Mouse (Mus musculus): ENCODE measurements around the gene 1700010B08Rik. TPM values are rescaled to one million over a fixed set of nuclear protein-coding genes. Genes with fewer than 3 reads are reported as not detected.

Gene 1700010B08Rik
- polyA plus RNA-seq, 1 experiment from 2014 or later: not detected

GRCm38 (mm10) chr2:173755433-173756144, 36.4 kb downstream of the 1700010B08Rik start:
- ATAC-seq (ENCODE audit: low FRiP score) (peak; percentile 24; the same call in 1 of the 2 replicates), DNase-seq (ENCODE audit: low spot score) (no peak)
- 21% methylated on average over 8 of the region's 8 CpGs for WGBS
- Histone ChIP-seq H3K36me3 (replicated peaks; ENCODE audit: control insufficient read depth, insufficient read depth) (no peaks in the 10 kb centered on the region), H3K4me1 (replicated peaks; ENCODE audit: control insufficient read depth, insufficient read depth, low read length) (peaks cover 22% of the 10 kb centered on the region), H3K27me3 (ENCODE audit: control insufficient read depth, insufficient read depth, low read length) (no peaks in the 10 kb centered on the region), H3K27ac (peak overlapping the region; percentile 38; the same call in 1 of the 2 replicates), H3K9ac (no peak overlapping the region), H3K4me3 (replicated peaks; ENCODE audit: low read length) (no peak overlapping the region), H3K4me2 (replicated peaks) (no peak overlapping the region), H3K9me3 (ENCODE audit: control insufficient read depth, low read length) (no peaks in the 10 kb centered on the region)

- WGBS: 85% methylated on average over 8 of the region's 8 CpGs
- no peak for DNase-seq (ENCODE audit: low spot score)
- Histone ChIP-seq H3K27ac (peak overlapping the region; percentile 32; the same call in 1 of the 2 replicates), H3K4me3 (replicated peaks; ENCODE audit: low read length) (no peak overlapping the region), H3K27me3 (ENCODE audit: control insufficient read depth, insufficient read depth, low read length) (no peaks in the 10 kb centered on the region), H3K36me3 (replicated peaks; ENCODE audit: control insufficient read depth, insufficient read depth) (no peaks in the 10 kb centered on the region), H3K9ac (no peak overlapping the region), H3K9me3 (ENCODE audit: control insufficient read depth, low read length) (no peaks in the 10 kb centered on the region), H3K4me2 (replicated peaks) (no peak overlapping the region), H3K4me1 (replicated peaks; ENCODE audit: control insufficient read depth, insufficient read depth, low read length) (peaks cover 22% of the 10 kb centered on the region)
- ATAC-seq (ENCODE audit: low FRiP score): no peak
Measured at GRCm38 (mm10) chr2:173757624-173758155, 38.5 kb downstream of the 1700010B08Rik start.

DNA sequence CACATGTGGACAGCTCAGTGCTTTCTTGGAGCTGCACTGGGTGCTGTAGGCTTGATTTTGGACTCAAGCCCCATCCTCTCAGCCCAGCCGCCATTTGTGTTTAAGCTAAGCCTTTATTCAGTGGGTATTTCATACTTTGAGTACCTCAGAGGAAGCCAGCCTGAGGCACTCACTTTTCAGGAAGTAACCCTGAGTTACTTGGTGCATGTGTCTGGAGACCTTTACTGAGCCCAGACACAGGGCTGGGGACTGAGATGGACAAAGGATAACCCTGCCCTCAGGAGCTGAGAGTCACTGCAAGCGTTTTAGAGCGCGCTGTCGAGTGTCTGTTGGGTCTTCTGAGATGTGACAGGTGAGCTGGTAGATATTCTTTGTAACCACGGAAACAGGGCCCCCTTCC, 41.4 kb downstream of the 1700010B08Rik start:
- Histone ChIP-seq H3K36me3 (replicated peaks; ENCODE audit: control insufficient read depth, insufficient read depth) (no peaks in the 10 kb centered on the region), H3K4me2 (replicated peaks) (no peak overlapping the region), H3K9me3 (ENCODE audit: control insufficient read depth, low read length) (no peaks in the 10 kb centered on the region), H3K4me1 (replicated peaks; ENCODE audit: control insufficient read depth, insufficient read depth, low read length) (peaks cover 31% of the 10 kb centered on the region), H3K4me3 (replicated peaks; ENCODE audit: low read length) (no peak overlapping the region), H3K9ac (no peak overlapping the region), H3K27ac (no peak overlapping the region), H3K27me3 (ENCODE audit: control insufficient read depth, insufficient read depth, low read length) (no peaks in the 10 kb centered on the region)
- ATAC-seq (ENCODE audit: low FRiP score) (no peak), DNase-seq (ENCODE audit: low spot score) (no peak)
- 77% methylated on average over 6 of the region's 6 CpGs for WGBS

GRCm38 (mm10) chr2:173764629-173765028, 45.4 kb downstream of the 1700010B08Rik start:
- Histone ChIP-seq H3K27me3 (ENCODE audit: control insufficient read depth, insufficient read depth, low read length) (no peaks in the 10 kb centered on the region), H3K36me3 (replicated peaks; ENCODE audit: control insufficient read depth, insufficient read depth) (no peaks in the 10 kb centered on the region), H3K9ac (no peak overlapping the region), H3K27ac (peak overlapping the region; percentile 33), H3K4me1 (replicated peaks; ENCODE audit: control insufficient read depth, insufficient read depth, low read length) (peaks cover 45% of the 10 kb centered on the region), H3K9me3 (ENCODE audit: control insufficient read depth, low read length) (no peaks in the 10 kb centered on the region), H3K4me3 (replicated peaks; ENCODE audit: low read length) (no peak overlapping the region), H3K4me2 (replicated peaks) (no peak overlapping the region)
- ATAC-seq (ENCODE audit: low FRiP score) (peak; percentile 47; the same call in 1 of the 2 replicates), DNase-seq (ENCODE audit: low spot score) (no peak)
- 30% methylated on average over 3 of the region's 3 CpGs for WGBS

- Histone ChIP-seq H3K9me3 (ENCODE audit: control insufficient read depth, low read length) (no peaks in the 10 kb centered on the region), H3K9ac (no peak overlapping the region), H3K27me3 (ENCODE audit: control insufficient read depth, insufficient read depth, low read length) (no peaks in the 10 kb centered on the region), H3K27ac (peak overlapping the region; percentile 49; the same call in 1 of the 2 replicates), H3K4me2 (replicated peaks) (no peak overlapping the region), H3K4me1 (replicated peaks; ENCODE audit: control insufficient read depth, insufficient read depth, low read length) (peaks cover 47% of the 10 kb centered on the region), H3K4me3 (replicated peaks; ENCODE audit: low read length) (no peak overlapping the region), H3K36me3 (replicated peaks; ENCODE audit: control insufficient read depth, insufficient read depth) (no peaks in the 10 kb centered on the region)
- 62% methylated on average over 8 of the region's 8 CpGs for WGBS
- no peak for ATAC-seq (ENCODE audit: low FRiP score)
- DNase-seq (ENCODE audit: low spot score): no peak
Measured at GRCm38 (mm10) chr2:173767959-173768595, 48.9 kb downstream of the 1700010B08Rik start.

- Histone ChIP-seq H3K4me1 (replicated peaks; ENCODE audit: control insufficient read depth, insufficient read depth, low read length) (peaks cover 51% of the 10 kb centered on the region), H3K9me3 (ENCODE audit: control insufficient read depth, low read length) (no peaks in the 10 kb centered on the region), H3K36me3 (replicated peaks; ENCODE audit: control insufficient read depth, insufficient read depth) (no peaks in the 10 kb centered on the region), H3K9ac (no peak overlapping the region), H3K4me2 (replicated peaks) (no peak overlapping the region), H3K27ac (peak overlapping the region; percentile 33; the same call in 1 of the 2 replicates), H3K4me3 (replicated peaks; ENCODE audit: low read length) (no peak overlapping the region), H3K27me3 (ENCODE audit: control insufficient read depth, insufficient read depth, low read length) (no peaks in the 10 kb centered on the region)
- DNase-seq (ENCODE audit: low spot score): no peak
- WGBS: 48% methylated on average over 10 of the region's 10 CpGs
- no peak for ATAC-seq (ENCODE audit: low FRiP score)
Measured at GRCm38 (mm10) chr2:173769183-173769582, 50.0 kb downstream of the 1700010B08Rik start.

DNA sequence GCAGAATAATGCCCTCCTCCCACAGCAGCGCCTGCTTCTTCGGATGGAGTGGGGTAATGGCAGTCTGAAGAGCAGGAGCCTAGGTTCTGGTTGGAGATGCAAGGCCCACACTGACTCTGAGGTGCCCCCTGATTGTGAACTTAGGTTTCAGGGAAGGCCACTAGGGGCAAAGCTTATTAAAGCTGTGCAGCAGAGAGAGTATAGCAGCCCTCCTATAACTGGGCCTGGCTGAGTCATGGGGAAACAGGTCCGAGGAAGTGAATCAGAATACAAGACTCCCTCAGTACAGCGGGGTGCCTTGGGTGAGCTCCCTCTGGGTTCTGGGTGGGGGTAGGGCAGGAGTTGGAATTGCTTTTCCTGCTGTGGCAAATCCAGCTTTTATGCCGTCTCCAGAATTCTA, 51.4 kb downstream of the 1700010B08Rik start:
- H3K4me1 ChIP-seq (replicated peaks; ENCODE audit: control insufficient read depth, insufficient read depth, low read length): peaks cover 51% of the 10 kb centered on the region
- H3K9me3 ChIP-seq (ENCODE audit: control insufficient read depth, low read length): no peaks in the 10 kb centered on the region
- H3K27ac ChIP-seq: no peak overlapping the region

More for the DNA sequence above, 51.4 kb downstream of the 1700010B08Rik start:
- Histone ChIP-seq H3K4me3 (replicated peaks; ENCODE audit: low read length) (no peak overlapping the region), H3K9ac (no peak overlapping the region), H3K36me3 (replicated peaks; ENCODE audit: control insufficient read depth, insufficient read depth) (no peaks in the 10 kb centered on the region), H3K4me2 (replicated peaks) (no peak overlapping the region), H3K27me3 (ENCODE audit: control insufficient read depth, insufficient read depth, low read length) (no peaks in the 10 kb centered on the region)
- no peak for DNase-seq (ENCODE audit: low spot score)
- 59% methylated on average over 5 of the region's 5 CpGs for WGBS
- ATAC-seq (ENCODE audit: low FRiP score): no peak

Small RNAs within 50 kb of the gene (microRNA-seq; reads per million reads assigned to microRNA genes)
- not detected for gene Mir6340

Other genes starting within 250 kb of the 1700010B08Rik start
- not detected in 2 replicates for gene 1700021F07Rik, start 196.8 kb upstream of the 1700010B08Rik start, polyA plus RNA-seq (2014; fragmentation: Nextera tagmentation; extraction: Ambion mirVana)
- not detected in 2 replicates for gene Ankrd60, start 141.1 kb upstream of the 1700010B08Rik start, polyA plus RNA-seq (2014; fragmentation: Nextera tagmentation; extraction: Ambion mirVana)
- gene Rab22a, start 59.7 kb upstream of the 1700010B08Rik start, polyA plus RNA-seq (2014; fragmentation: Nextera tagmentation; extraction: Ambion mirVana): 38.0 and 43.7 TPM in 2 replicates
- gene Vapb, start 18.1 kb downstream of the 1700010B08Rik start, polyA plus RNA-seq (2014; fragmentation: Nextera tagmentation; extraction: Ambion mirVana): 14.1 and 19.1 TPM in 2 replicates

All from hindbrain, embryonic 14.5 days (tissue).